18 mouse cellular contexts compared by ENCODE assay signal in genomic region chr10:42300805-42301204, GRCm38 (mm10). TPM values are rescaled to one million over a fixed set of nuclear protein-coding genes. Genes with fewer than 3 reads are reported as not detected.
DNase-seq lines count a peak whose midpoint lies in the region; TF ChIP-seq lines count a peak whose summit lies in the region.
"Had no signal": no experiment of that assay in that cellular context is flagged by ENCODE, and none has a peak within 500 bp of the region (broad histone marks: within the 10 kb centered on the region; RNA-seq: fewer than 3 reads in every experiment).

No protein-coding gene starts in this region.

- peaks cover 17% of the 10 kb centered on the region for H3K4me1 ChIP-seq in limb, embryonic 10.5 days

- no peak for DNase-seq in gastrocnemius, adult 2 months
- DNase-seq in gastrocnemius, adult 8-10 months (ENCODE audit: low spot score in 2 of 2): no peak
- DNase-seq in heart, adult 11 months: peak; percentile 93
- no peak for DNase-seq in heart, postnatal 36 days
- peak; percentile 20 for DNase-seq in ZHBTc4 (ENCODE audit: low read depth, low spot score)
- no peak for DNase-seq in limb, embryonic 10.5 days (ENCODE audit: low spot score)
- DNase-seq in cerebellum, postnatal 36 days: no peak
- DNase-seq in adrenal gland, postnatal 10 days: no peak
- DNase-seq: adrenal gland, postnatal 14 days; adrenal gland, postnatal 25 days; adrenal gland, postnatal 36 days; cerebellum, adult 11 months; cerebellum, adult 11-12 months; cerebellum, adult 18-20 months; cerebellum, adult 2 months had no signal

- no peaks in the 10 kb centered on the region for H3K27me3 ChIP-seq in limb, embryonic 10.5 days (ENCODE audit: low read depth, poor library complexity, severe bottlenecking)
- H3K27me3 ChIP-seq: CH12.LX, Patski had no signal

- TF ChIP-seq CTCF in gastrocnemius, adult 2 months (IDR thresholded peaks at IDR 0.05): no peak

- WGBS in limb, embryonic 10.5 days: 63% methylated on average over 4 of the region's 4 CpGs

- H3K4me3 ChIP-seq in gastrocnemius, adult 2 months: no peak overlapping the region
- no peak overlapping the region for H3K4me3 ChIP-seq in limb, embryonic 10.5 days

- peak overlapping the region; percentile 40; the same call in 1 of the 2 replicates for H3K27ac ChIP-seq in gastrocnemius, adult 2 months
- 0 out of 2 replicates have a peak overlapping the region, but pooled peaks have one; percentile 27 for H3K27ac ChIP-seq in limb, embryonic 10.5 days

- intact Hi-C loops in gastrocnemius, adult 2 months (cut with DNase I): no loop called here
- intact Hi-C loops in heart, postnatal 36 days (cut with DNase I): no loop called here

- H3K9me3 ChIP-seq in limb, embryonic 10.5 days (replicated peaks): no peaks in the 10 kb centered on the region
- H3K9me3 ChIP-seq: G1E had no signal

- H3K36me3 ChIP-seq in limb, embryonic 10.5 days: no peaks in the 10 kb centered on the region
- H3K36me3 ChIP-seq: G1E had no signal

RNA-seq across cellular contexts. Expression of gene Foxo3, which starts 24.2 kb away (rescaled TPM):
- 10 to 100 TPM; 25.7 to 40.5 TPM for total RNA-seq in gastrocnemius, adult 2 months (2021)
- total RNA-seq in gastrocnemius, adult 8-10 months (2022): 10 to 100 TPM; 21.6 to 35.2 (median 25.8) TPM
- 100 to 1,000 TPM in 1 of 2 experiments, 10 to 100 TPM in 1; 86.1 to 111 TPM for total RNA-seq in heart, postnatal 36 days (2021)
- polyA plus RNA-seq in limb, embryonic 10.5 days (2016; fragmentation: Nextera tagmentation; extraction: Ambion mirVana): 2.3 and 3.8 TPM in 2 replicates
- 10 to 100 TPM; 45.4 to 48.2 TPM for total RNA-seq in adrenal gland, postnatal 10 days (2021)

Comparison
In these comparisons a context has a peak if more than half of its experiments do, and no peak if none do; other contexts are left out.
1. DNase-seq: peak in heart, adult 11 months (single experiment) and ZHBTc4 (single experiment); none in gastrocnemius, adult 2 months (single experiment), gastrocnemius, adult 8-10 months (0 of 2), heart, postnatal 36 days (0 of 2), limb, embryonic 10.5 days (single experiment), cerebellum, postnatal 36 days (0 of 2) and adrenal gland, postnatal 10 days (single experiment).